Mouse (Mus musculus): Measurements from ENCODE around the gene Dusp28. TPM values are rescaled to one million over a fixed set of nuclear protein-coding genes. Genes with fewer than 3 reads are reported as not detected.

Dusp28 gene
- total and polyA plus RNA-seq, 3 experiments, result 3.6 to 4.6 (median 3.6) TPM

DNA sequence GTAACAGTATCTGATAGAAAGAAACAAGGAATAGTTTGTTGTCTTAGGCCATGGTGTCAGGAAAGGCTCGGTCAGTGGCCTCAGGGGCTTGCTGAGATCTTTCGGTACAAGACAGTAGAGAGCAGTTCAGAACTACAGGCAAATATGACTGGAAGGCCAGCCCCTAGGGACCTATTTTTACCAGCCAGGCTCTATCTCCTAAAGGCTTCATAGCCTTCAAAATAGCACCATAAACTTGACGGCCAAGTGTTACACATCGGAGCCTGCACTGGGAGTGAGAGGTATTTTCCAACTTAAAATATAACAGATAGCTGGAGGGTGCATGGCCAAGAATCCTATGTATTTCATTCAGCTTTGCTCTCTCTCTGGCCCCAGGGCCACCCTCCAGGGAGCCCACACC is 14.7 kb downstream of the Dusp28 start:
- H3K79me2 ChIP-seq (replicated peaks; ENCODE audit: control insufficient read depth, extremely low read depth, insufficient read depth, poor library complexity, severe bottlenecking), result no peaks in the 10 kb centered on the region
- peaks cover 4% of the 10 kb centered on the region for H3K9me3 ChIP-seq (replicated peaks; ENCODE audit: low read length)
- no peak overlapping the region for H3K4me2 ChIP-seq (ENCODE audit: insufficient read depth, low read depth, poor library complexity, severe bottlenecking)
- no peak overlapping the region for H3K9ac ChIP-seq (ENCODE audit: insufficient read depth, low read depth)
- no peaks in the 10 kb centered on the region for H3K4me1 ChIP-seq (ENCODE audit: control insufficient read depth in 1 of 2, insufficient read depth in 2 of 2)
- TF ChIP-seq CHD1 (IDR thresholded peaks at IDR 0.05; ENCODE audit: low read depth, low read length) (no peak), MYC (IDR thresholded peaks at IDR 0.05; ENCODE audit: low read depth, low read length) (no peak), TBP (conservative IDR thresholded peaks at IDR 0.05; ENCODE audit: low read depth, low read length) (no peak), RCOR1 (conservative IDR thresholded peaks at IDR 0.05; ENCODE audit: low read depth, low read length) (no peak), ELF1 (IDR thresholded peaks at IDR 0.05; ENCODE audit: low read depth, low read length) (no peak), USF2 (conservative IDR thresholded peaks at IDR 0.05; ENCODE audit: low read depth, low read length) (no peak), RAD21 (IDR thresholded peaks at IDR 0.05; ENCODE audit: low read depth, low read length) (no peak), IRF4 (IDR thresholded peaks at IDR 0.05; ENCODE audit: low read depth, low read length) (no peak), JUN (IDR thresholded peaks at IDR 0.05; ENCODE audit: insufficient read depth, low read depth, low read length) (no peak), HCFC1 (IDR thresholded peaks at IDR 0.05; ENCODE audit: low read depth, low read length) (no peak), ZNF384 (IDR thresholded peaks at IDR 0.05; ENCODE audit: low read depth, low read length) (no peak), KAT2A (IDR thresholded peaks at IDR 0.05; ENCODE audit: insufficient replicate concordance, low read length) (no peak), ZMIZ1 (IDR thresholded peaks at IDR 0.05; ENCODE audit: low read depth, low read length) (no peak), MAX (IDR thresholded peaks at IDR 0.05; ENCODE audit: low read length) (no peak), NRF1 (IDR thresholded peaks at IDR 0.05; ENCODE audit: low read depth, low read length) (no peak), SIN3A (IDR thresholded peaks at IDR 0.05; ENCODE audit: low read length) (no peak), ETS1 (conservative IDR thresholded peaks at IDR 0.05; ENCODE audit: low read depth, low read length) (no peak), CHD2 (IDR thresholded peaks at IDR 0.05; ENCODE audit: low read length) (no peak), JUND (conservative IDR thresholded peaks at IDR 0.05; ENCODE audit: low read depth, low read length) (no peak), MAZ (IDR thresholded peaks at IDR 0.05; ENCODE audit: low read depth, low read length) (no peak)
- DNase-seq (ENCODE audit: extremely low read depth), result no peak
- no peak overlapping the region for H3K4me3 ChIP-seq (replicated peaks in 1 of 3; ENCODE audit: low read depth in 2 of 3, low read length in 2 of 3, poor library complexity in 1 of 3)
- no peak overlapping the region for H3K27ac ChIP-seq (ENCODE audit: insufficient read depth, low read depth)
- peaks cover 3% of the 10 kb centered on the region for H3K27me3 ChIP-seq (replicated peaks)
- H3K36me3 ChIP-seq (replicated peaks in 1 of 2; ENCODE audit: control insufficient read depth in 1 of 2, insufficient read depth in 1 of 2, low read length in 1 of 2), result peaks cover 39 to 47% of the 10 kb centered on the region in 2 experiments
- in situ Hi-C loops (cut with MboI; ENCODE audit: low pct_ligation_motif_present, low pct_unique_long_range_greater_than_20kb, low sequenced_read_pairs), result no loop called here
- dilution Hi-C loops (cut with MboI; ENCODE audit: extremely low pct_ligation_motif_present, extremely low pct_unique_long_range_greater_than_20kb, low sequenced_read_pairs), result no loop called here

DNA sequence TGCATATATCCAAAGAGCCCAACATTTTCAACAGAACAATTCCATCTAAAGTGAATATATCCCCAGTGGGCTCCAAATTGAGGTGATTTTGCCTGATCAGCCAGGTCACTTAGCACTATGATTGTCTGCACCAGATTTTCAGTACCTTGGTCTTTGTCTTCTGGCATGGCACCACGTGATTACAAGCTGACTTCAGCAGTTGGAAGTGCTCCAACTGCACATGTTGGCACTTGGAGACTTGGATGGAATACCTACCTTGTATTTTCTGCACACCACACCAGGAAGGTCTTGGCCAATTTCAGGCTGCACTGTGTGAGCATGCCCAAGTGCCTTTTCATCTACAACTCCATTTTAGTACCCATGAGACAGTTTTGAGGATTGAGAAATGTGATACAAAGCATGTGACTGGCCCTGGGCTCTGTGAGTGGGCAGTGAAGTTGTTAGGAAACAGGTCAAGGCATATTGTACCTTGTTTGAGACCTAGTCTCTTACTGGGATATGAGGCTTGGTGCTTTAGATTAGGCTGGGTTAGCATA is 23.5 kb downstream of the Dusp28 start:
- in situ Hi-C loops (cut with MboI; ENCODE audit: low pct_ligation_motif_present, low pct_unique_long_range_greater_than_20kb, low sequenced_read_pairs), result no loop called here
- peaks cover 35% of the 10 kb centered on the region for H3K27me3 ChIP-seq (replicated peaks)
- TF ChIP-seq KAT2A (IDR thresholded peaks at IDR 0.05; ENCODE audit: insufficient replicate concordance, low read length) (no peak), ETS1 (conservative IDR thresholded peaks at IDR 0.05; ENCODE audit: low read depth, low read length) (no peak), IRF4 (IDR thresholded peaks at IDR 0.05; ENCODE audit: low read depth, low read length) (no peak), ZNF384 (IDR thresholded peaks at IDR 0.05; ENCODE audit: low read depth, low read length) (no peak), CTCF (conservative IDR thresholded peaks at IDR 0.05 in 1 of 2, IDR thresholded peaks at IDR 0.05 in 1 of 2; ENCODE audit: low read depth in 2 of 2, low read length in 2 of 2) (no peak), ELF1 (IDR thresholded peaks at IDR 0.05; ENCODE audit: low read depth, low read length) (no peak), NRF1 (IDR thresholded peaks at IDR 0.05; ENCODE audit: low read depth, low read length) (no peak), SIN3A (IDR thresholded peaks at IDR 0.05; ENCODE audit: low read length) (no peak), MAX (IDR thresholded peaks at IDR 0.05; ENCODE audit: low read length) (no peak)
- H3K9me3 ChIP-seq (replicated peaks; ENCODE audit: low read length), result peaks cover 7% of the 10 kb centered on the region
- peaks cover 2 to 9% of the 10 kb centered on the region in 2 experiments; a peak in 2 of 4 replicates for H3K4me1 ChIP-seq (ENCODE audit: control insufficient read depth in 1 of 2, insufficient read depth in 2 of 2)
- no peak overlapping the region for H3K4me3 ChIP-seq (replicated peaks in 1 of 3; ENCODE audit: low read depth in 2 of 3, low read length in 2 of 3, poor library complexity in 1 of 3)
- DNase-seq (ENCODE audit: extremely low read depth), result no peak
- H3K27ac ChIP-seq (ENCODE audit: insufficient read depth, low read depth), result no peak overlapping the region
- dilution Hi-C loops (cut with MboI; ENCODE audit: extremely low pct_ligation_motif_present, extremely low pct_unique_long_range_greater_than_20kb, low sequenced_read_pairs), result no loop called here
- no peak overlapping the region for H3K9ac ChIP-seq (ENCODE audit: insufficient read depth, low read depth)
- H3K4me2 ChIP-seq (ENCODE audit: insufficient read depth, low read depth, poor library complexity, severe bottlenecking), result no peak overlapping the region
- no peaks in the 10 kb centered on the region for H3K36me3 ChIP-seq (replicated peaks in 1 of 2; ENCODE audit: control insufficient read depth in 1 of 2, insufficient read depth in 1 of 2, low read length in 1 of 2)
- no peaks in the 10 kb centered on the region; the same call in 1 of the 2 replicates for H3K79me2 ChIP-seq (replicated peaks; ENCODE audit: control insufficient read depth, extremely low read depth, insufficient read depth, poor library complexity, severe bottlenecking)

All from CH12.LX (cell line).